Mouse (Mus musculus): ENCODE measurements around the gene Cidec. TPM values are rescaled to one million over a fixed set of nuclear protein-coding genes. Genes with fewer than 3 reads are reported as not detected.

Cidec gene
- polyA plus RNA-seq, 1 experiment from 2014 or later: 11.8 TPM

GRCm38 (mm10) chr6:113469432-113469831, 33.9 kb upstream of the Cidec start:
- Histone ChIP-seq H3K4me3 (replicated peaks) (peak overlapping the region; percentile 42), H3K36me3 (no peaks in the 10 kb centered on the region), H3K27me3 (replicated peaks) (no peaks in the 10 kb centered on the region), H3K9ac (peak overlapping the region; percentile 47), H3K9me3 (no peaks in the 10 kb centered on the region), H3K27ac (no peak overlapping the region), H3K4me1 (replicated peaks) (peaks cover 23% of the 10 kb centered on the region), H3K4me2 (replicated peaks) (peak overlapping the region; percentile 92)
- peak; percentile 70 for ATAC-seq
- WGBS: under 1% methylated on average over 31 of the region's 31 CpGs

DNA sequence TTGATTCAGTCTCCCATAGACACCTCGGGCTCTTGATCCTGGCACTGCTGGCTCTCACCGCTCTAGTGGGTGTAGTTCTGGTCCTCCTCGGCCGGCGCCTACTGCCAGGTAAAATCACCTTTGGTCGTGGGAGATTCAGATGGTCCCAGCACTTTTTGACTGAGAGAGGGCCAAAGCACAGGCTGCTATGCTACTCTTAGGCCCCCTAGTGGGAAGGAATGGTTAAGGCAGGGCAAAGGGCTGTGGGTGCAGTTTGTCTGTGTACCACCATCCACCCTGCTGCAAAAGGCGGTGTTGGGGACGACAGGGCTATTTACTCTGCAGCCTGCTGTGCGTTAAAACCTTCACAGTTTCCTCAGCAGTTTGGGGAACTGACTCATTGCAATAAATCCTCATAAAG, 33.5 kb upstream of the Cidec start:
- H3K27me3 ChIP-seq (replicated peaks): no peaks in the 10 kb centered on the region
- WGBS: 13% methylated on average over 9 of the region's 9 CpGs

GRCm38 (mm10) chr6:113468512-113468911, 33.0 kb upstream of the Cidec start:
- Histone ChIP-seq H3K4me1 (replicated peaks) (peaks cover 23% of the 10 kb centered on the region), H3K9me3 (no peaks in the 10 kb centered on the region), H3K9ac (no peak overlapping the region), H3K36me3 (no peaks in the 10 kb centered on the region), H3K27me3 (replicated peaks) (no peaks in the 10 kb centered on the region), H3K4me3 (replicated peaks) (no peak overlapping the region), H3K27ac (no peak overlapping the region), H3K4me2 (replicated peaks) (peak overlapping the region; percentile 92)
- ATAC-seq: no peak
- WGBS: 74% methylated on average over 3 of the region's 3 CpGs

More for the DNA sequence above, 33.5 kb upstream of the Cidec start:
- H3K4me3 ChIP-seq (replicated peaks): peak overlapping the region; percentile 42
- peak overlapping the region; percentile 92 for H3K4me2 ChIP-seq (replicated peaks)
- peaks cover 23% of the 10 kb centered on the region for H3K4me1 ChIP-seq (replicated peaks)
- H3K27ac ChIP-seq: no peak overlapping the region
- no peaks in the 10 kb centered on the region for H3K36me3 ChIP-seq
- peak overlapping the region; percentile 47 for H3K9ac ChIP-seq
- no peaks in the 10 kb centered on the region for H3K9me3 ChIP-seq
- peak; percentile 61 for ATAC-seq

- Histone ChIP-seq H3K4me2 (replicated peaks) (no peak overlapping the region), H3K27ac (no peak overlapping the region), H3K27me3 (replicated peaks) (no peaks in the 10 kb centered on the region), H3K36me3 (no peaks in the 10 kb centered on the region), H3K9me3 (no peaks in the 10 kb centered on the region), H3K4me1 (replicated peaks) (peaks cover 12% of the 10 kb centered on the region), H3K9ac (no peak overlapping the region), H3K4me3 (replicated peaks) (no peak overlapping the region)
- ATAC-seq: no peak
- 54% methylated on average over 5 of the region's 5 CpGs for WGBS
These were observed 30.0 kb upstream of the Cidec start for GRCm38 (mm10) chr6:113465602-113466001.

DNA sequence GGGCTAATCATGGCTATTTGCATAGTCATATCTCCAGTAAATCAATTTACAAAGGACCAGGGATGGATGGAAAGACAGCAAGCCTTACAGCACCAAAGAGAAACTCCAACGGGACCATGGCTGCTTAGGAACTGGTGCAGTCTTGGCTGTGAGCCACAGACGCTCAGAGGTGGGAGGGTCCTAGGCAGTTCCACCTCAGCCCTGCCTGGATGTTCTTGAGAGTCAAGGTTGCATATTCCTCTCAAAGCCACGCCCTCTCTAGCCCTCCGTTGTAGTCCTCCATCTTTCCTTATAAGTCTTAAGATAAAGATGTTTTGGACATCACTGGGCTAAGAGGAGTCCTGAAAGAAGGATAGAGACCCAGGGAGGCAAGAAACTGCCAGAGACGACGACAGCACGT, 28.5 kb upstream of the Cidec start:
- Histone ChIP-seq H3K27ac (no peak overlapping the region), H3K9ac (no peak overlapping the region), H3K9me3 (no peaks in the 10 kb centered on the region), H3K4me2 (replicated peaks) (no peak overlapping the region), H3K36me3 (no peaks in the 10 kb centered on the region), H3K27me3 (replicated peaks) (no peaks in the 10 kb centered on the region), H3K4me1 (replicated peaks) (peaks cover 3% of the 10 kb centered on the region; the same call in 1 of the 2 replicates), H3K4me3 (replicated peaks) (no peak overlapping the region)
- no peak for ATAC-seq
- WGBS: 68% methylated on average over 7 of the region's 7 CpGs

GRCm38 (mm10) chr6:113458635-113459034, 23.1 kb upstream of the Cidec start:
- ATAC-seq: peak; percentile 92
- no peaks in the 10 kb centered on the region for H3K27me3 ChIP-seq (replicated peaks)
- peak overlapping the region; percentile 17; the same call in 1 of the 2 replicates for H3K4me3 ChIP-seq (replicated peaks)
- H3K9me3 ChIP-seq: no peaks in the 10 kb centered on the region
- no peaks in the 10 kb centered on the region for H3K36me3 ChIP-seq
- WGBS: 42% methylated on average over 10 of the region's 10 CpGs
- peak overlapping the region; percentile 59; the same call in 1 of the 2 replicates for H3K27ac ChIP-seq
- 0 out of 2 replicates have a peak overlapping the region, but pooled peaks have one; percentile 23 for H3K9ac ChIP-seq
- no peaks in the 10 kb centered on the region for H3K4me1 ChIP-seq (replicated peaks)
- H3K4me2 ChIP-seq (replicated peaks): peak overlapping the region; percentile 42

- Histone ChIP-seq H3K36me3 (no peaks in the 10 kb centered on the region), H3K9ac (0 out of 2 replicates have a peak within 1 kb of the TSS, but pooled peaks have one; percentile 23), H3K27me3 (replicated peaks) (no peaks in the 10 kb centered on the region), H3K9me3 (no peaks in the 10 kb centered on the region), H3K4me2 (replicated peaks) (peak within 1 kb of the TSS; percentile 42), H3K27ac (peak within 1 kb of the TSS; percentile 59; the same call in 1 of the 2 replicates), H3K4me1 (replicated peaks) (no peaks in the 10 kb centered on the region), H3K4me3 (replicated peaks) (peak within 1 kb of the TSS; percentile 17; the same call in 1 of the 2 replicates)
- ATAC-seq: no peak
- WGBS: 59% methylated on average over 10 of the region's 10 CpGs
These were observed 22.5 kb upstream of the Cidec start, which contains the start of gene Il17re for GRCm38 (mm10) chr6:113457952-113458534. Il17re (plus strand) TSS chr6:113458484.

DNA sequence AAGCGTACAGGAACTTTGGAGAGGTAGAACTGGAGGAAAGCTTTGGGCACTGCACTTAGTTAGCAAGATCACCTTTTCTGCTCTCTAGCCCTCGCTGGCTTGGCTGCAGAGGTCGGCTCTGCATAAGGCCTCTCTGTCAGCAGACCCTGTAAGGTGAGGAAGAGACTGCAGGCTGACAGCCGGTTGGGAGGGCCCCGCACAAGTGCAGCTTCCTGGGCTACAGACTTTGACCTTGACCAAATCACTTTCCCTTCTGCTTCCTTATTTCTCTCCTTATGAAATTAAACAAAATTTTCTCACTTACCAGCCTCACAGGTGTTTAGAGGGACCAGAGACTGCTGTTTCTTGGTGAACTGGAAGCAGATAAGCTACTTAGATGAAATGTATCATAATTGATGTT, 19.4 kb upstream of the Cidec start:
- ATAC-seq: peak; percentile 42; the same call in 1 of the 2 replicates
- WGBS: 46% methylated on average over 5 of the region's 5 CpGs
- H3K4me1 ChIP-seq (replicated peaks): no peaks in the 10 kb centered on the region

GRCm38 (mm10) chr6:113451839-113452238, 16.3 kb upstream of the Cidec start:
- no peak overlapping the region for H3K4me3 ChIP-seq (replicated peaks)
- WGBS: 67% methylated on average over 2 of the region's 2 CpGs
- ATAC-seq: no peak
- H3K36me3 ChIP-seq: peaks cover 15% of the 10 kb centered on the region
- no peaks in the 10 kb centered on the region for H3K27me3 ChIP-seq (replicated peaks)
- no peak overlapping the region for H3K9ac ChIP-seq
- H3K4me2 ChIP-seq (replicated peaks): no peak overlapping the region
- no peaks in the 10 kb centered on the region for H3K9me3 ChIP-seq
- H3K27ac ChIP-seq: no peak overlapping the region
- no peaks in the 10 kb centered on the region for H3K4me1 ChIP-seq (replicated peaks)

More for the DNA sequence above, 19.4 kb upstream of the Cidec start:
- H3K9me3 ChIP-seq: no peaks in the 10 kb centered on the region
- no peak overlapping the region for H3K4me3 ChIP-seq (replicated peaks)
- no peaks in the 10 kb centered on the region for H3K27me3 ChIP-seq (replicated peaks)
- no peak overlapping the region for H3K27ac ChIP-seq
- H3K36me3 ChIP-seq: no peaks in the 10 kb centered on the region
- H3K9ac ChIP-seq: no peak overlapping the region
- no peak overlapping the region for H3K4me2 ChIP-seq (replicated peaks)

GRCm38 (mm10) chr6:113447639-113448038, 12.1 kb upstream of the Cidec start:
- Histone ChIP-seq H3K4me3 (replicated peaks) (no peak overlapping the region), H3K27ac (no peak overlapping the region), H3K27me3 (replicated peaks) (no peaks in the 10 kb centered on the region), H3K4me2 (replicated peaks) (no peak overlapping the region), H3K36me3 (peaks cover 20% of the 10 kb centered on the region), H3K4me1 (replicated peaks) (peaks cover 5% of the 10 kb centered on the region; the same call in 1 of the 2 replicates), H3K9ac (no peak overlapping the region), H3K9me3 (no peaks in the 10 kb centered on the region)
- ATAC-seq: no peak
- WGBS: 95% methylated on average over 4 of the region's 4 CpGs

DNA sequence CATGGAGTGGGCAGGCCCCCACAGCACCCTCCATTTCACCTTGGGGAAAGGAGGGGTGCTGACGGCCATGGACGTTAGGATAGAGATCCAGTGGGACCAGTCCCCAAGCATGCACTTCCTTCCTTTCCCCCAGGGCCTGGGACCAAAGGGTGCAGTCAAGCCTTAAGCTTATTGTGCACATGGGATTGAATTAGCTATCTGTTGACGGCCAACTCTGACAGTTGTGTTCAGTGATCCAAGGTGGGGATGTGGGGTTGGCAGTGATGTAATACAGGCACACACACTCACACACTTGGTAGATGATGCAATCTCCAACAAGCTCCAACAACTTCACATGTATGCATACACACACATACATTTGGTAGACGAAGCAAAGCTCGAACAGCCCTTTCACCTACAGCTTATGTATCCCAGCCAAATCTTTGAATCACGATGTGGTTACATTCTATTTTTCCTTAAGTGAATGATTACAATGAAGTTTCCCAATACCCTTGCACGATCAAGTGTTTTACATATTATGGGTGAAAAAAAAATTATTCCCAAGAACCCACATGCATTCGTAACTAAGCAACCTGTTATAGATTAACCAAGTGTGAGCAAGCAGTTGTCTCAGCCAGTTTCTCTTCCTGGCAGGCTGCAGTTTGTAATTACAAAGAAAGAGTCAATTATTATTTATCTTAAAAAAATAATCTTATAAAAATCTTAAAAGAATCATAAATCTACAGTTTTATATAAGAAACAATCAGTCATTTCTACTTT, 8.8 kb upstream of the Cidec start:
- H3K27me3 ChIP-seq (replicated peaks): no peaks in the 10 kb centered on the region
- H3K9ac ChIP-seq: no peak overlapping the region
- H3K4me2 ChIP-seq (replicated peaks): no peak overlapping the region
- no peak overlapping the region for H3K27ac ChIP-seq
- WGBS: 70% methylated on average over 7 of the region's 8 CpGs
- H3K36me3 ChIP-seq: peaks cover 20% of the 10 kb centered on the region
- no peaks in the 10 kb centered on the region for H3K9me3 ChIP-seq
- peaks cover 5% of the 10 kb centered on the region; the same call in 1 of the 2 replicates for H3K4me1 ChIP-seq (replicated peaks)
- peak; percentile 39; the same call in 1 of the 2 replicates for ATAC-seq
- H3K4me3 ChIP-seq (replicated peaks): no peak overlapping the region

DNA sequence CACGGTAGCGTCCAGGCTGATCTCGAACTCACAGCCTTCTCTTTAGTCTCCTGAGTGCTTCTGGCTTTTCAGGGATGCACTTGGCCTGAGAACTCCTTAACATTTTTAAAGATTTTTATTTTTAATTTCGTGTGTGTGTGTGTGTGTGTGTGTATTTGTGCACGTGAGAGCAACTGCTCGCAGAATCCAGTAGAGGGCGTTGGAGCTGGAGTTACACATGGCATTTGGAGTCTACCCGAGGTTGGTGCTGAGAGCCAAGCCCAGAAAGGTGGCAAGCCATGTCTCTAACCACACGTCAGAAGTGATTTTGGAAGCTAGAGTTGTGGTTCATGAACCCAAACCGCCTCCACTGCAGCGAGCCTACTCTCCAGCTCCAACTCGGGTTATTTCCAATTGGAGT, 7.5 kb upstream of the Cidec start:
- Histone ChIP-seq H3K4me1 (replicated peaks) (peaks cover 5% of the 10 kb centered on the region; the same call in 1 of the 2 replicates), H3K9me3 (no peaks in the 10 kb centered on the region), H3K4me3 (replicated peaks) (peak overlapping the region; percentile 87), H3K27me3 (replicated peaks) (no peaks in the 10 kb centered on the region), H3K36me3 (peaks cover 16% of the 10 kb centered on the region), H3K27ac (no peak overlapping the region), H3K4me2 (replicated peaks) (peak overlapping the region; percentile 83), H3K9ac (peak overlapping the region; percentile 92)
- no peak for ATAC-seq
- 45% methylated on average over 12 of the region's 12 CpGs for WGBS
